Mouse (Mus musculus) MEL (cell line): ENCODE data around the gene Ribc1. TPM values are rescaled to one million over a fixed set of nuclear protein-coding genes. Genes with fewer than 3 reads are reported as not detected.
A peak's percentile ranks its signal among the peaks of the same experiment; 100 is the strongest.

Experiments
- DNase-seq: peaks from one replicate; pipeline ENCODE4 v3.0.0; 2011; ENCODE audit warnings: low read depth, low spot score
- H3K27ac ChIP-seq: 2 replicates; pipeline ENCODE4 v1.5.1; 2012; ENCODE audit warnings: low read depth, mild to moderate bottlenecking, control low read depth, low read length, moderate library complexity; ENCODE audit not compliant: control insufficient read depth
- H3K27me3 ChIP-seq, 2 experiments: fragments of 150-350 bp in 1 of 2; sonication (generic) in 1 of 2; 2 replicates each; pipeline ENCODE4 v1.6.1; 2012; ENCODE audit warnings: low read length in 2 of 2, mild to moderate bottlenecking in 2 of 2, improper control_type of control experiment in 1 of 2, moderate library complexity in 1 of 2; ENCODE audit not compliant: insufficient read depth in 2 of 2, control insufficient read depth in 1 of 2
- H3K36me3 ChIP-seq, 2 experiments: 2 replicates each; pipeline ENCODE4 v1.6.1; 2012 to 2014; ENCODE audit warnings: low read length in 2 of 2, improper control_type of control experiment in 1 of 2, inconsistent platforms in 1 of 2, mild to moderate bottlenecking in 1 of 2; ENCODE audit not compliant: insufficient read depth in 2 of 2, control insufficient read depth in 1 of 2
- H3K4me1 ChIP-seq, 2 experiments: fragments of 150-350 bp in 1 of 2; sonication (generic) in 1 of 2; 2 replicates each; pipeline ENCODE4 v1.6.1; 2012; ENCODE audit warnings: low read length in 2 of 2, improper control_type of control experiment in 1 of 2, mild to moderate bottlenecking in 1 of 2; ENCODE audit not compliant: insufficient read depth in 2 of 2, control insufficient read depth in 1 of 2
- H3K4me3 ChIP-seq, 2 experiments: fragments of 150-350 bp in 1 of 2; sonication (generic) in 1 of 2; 2 replicates each; pipeline ENCODE4 v1.5.1; 2012; ENCODE audit warnings: low read depth in 2 of 2, low read length in 2 of 2, mild to moderate bottlenecking in 2 of 2, moderate library complexity in 2 of 2, control low read depth in 1 of 2, improper control_type of control experiment in 1 of 2; ENCODE audit not compliant: control insufficient read depth in 1 of 2, insufficient read depth in 1 of 2
- H3K79me2 ChIP-seq: 2 replicates; pipeline ENCODE4 v1.6.1; 2012; ENCODE audit warnings: mild to moderate bottlenecking, low read length, moderate library complexity; ENCODE audit not compliant: control insufficient read depth, poor library complexity, insufficient read depth
- H3K9ac ChIP-seq: 2 replicates; pipeline ENCODE4 v1.6.1; 2012; ENCODE audit warnings: low read depth, mild to moderate bottlenecking, control low read depth, low read length, moderate library complexity; ENCODE audit not compliant: control insufficient read depth, poor library complexity, severe bottlenecking
- H3K9me3 ChIP-seq: fragments of 150-350 bp; sonication (generic); replicated peaks from 2 replicates; pipeline ENCODE4 v1.6.1; 2012; ENCODE audit warnings: mild to moderate bottlenecking, low read length, improper control_type of control experiment, moderate library complexity; ENCODE audit not compliant: insufficient read depth
- BHLHE40 ChIP-seq: IDR thresholded peaks from 2 replicates; pipeline ENCODE4 v1.6.1; 2012; ENCODE audit warnings: low read depth, mild to moderate bottlenecking, inconsistent platforms, low read length, improper control_type of control experiment, borderline replicate concordance
- CHD2 ChIP-seq: IDR thresholded peaks from 2 replicates; pipeline ENCODE4 v1.6.1; 2011; ENCODE audit warnings: low read length, improper control_type of control experiment
- CTCF ChIP-seq, 3 experiments: IDR thresholded peaks in 2 of 3; conservative IDR thresholded peaks in 1 of 3; 2 replicates each; pipeline ENCODE4 v1.5.1; 2011 to 2012; ENCODE audit warnings: low read length in 3 of 3, low read depth in 2 of 3, mild to moderate bottlenecking in 2 of 3, improper control_type of control experiment in 1 of 3, inconsistent platforms in 1 of 3, mixed read lengths in 1 of 3, moderate library complexity in 1 of 3; ENCODE audit not compliant: control insufficient read depth in 1 of 3, insufficient read depth in 1 of 3, poor library complexity in 1 of 3, severe bottlenecking in 1 of 3
- E2F4 ChIP-seq: IDR thresholded peaks from 2 replicates; pipeline ENCODE4 v1.6.1; 2011; ENCODE audit warnings: low read depth, low read length, improper control_type of control experiment, borderline replicate concordance
- ELF1 ChIP-seq: IDR thresholded peaks from 2 replicates; pipeline ENCODE4 v1.6.1; 2014; ENCODE audit warnings: low read depth, mild to moderate bottlenecking, inconsistent platforms, low read length, improper control_type of control experiment, moderate library complexity
- ETS1 ChIP-seq: IDR thresholded peaks from 2 replicates; pipeline ENCODE4 v1.6.1; 2012; ENCODE audit warnings: low read depth, mild to moderate bottlenecking, inconsistent platforms, low read length, improper control_type of control experiment, moderate library complexity
- GABPA ChIP-seq: IDR thresholded peaks from 2 replicates; pipeline ENCODE4 v1.6.1; 2012; ENCODE audit warnings: low read depth, mild to moderate bottlenecking, inconsistent platforms, low read length, improper control_type of control experiment, moderate library complexity
- GATA1 ChIP-seq: IDR thresholded peaks from 2 replicates; pipeline ENCODE4 v1.6.1; 2011; ENCODE audit warnings: low read depth, low read length, improper control_type of control experiment
- JUND ChIP-seq: IDR thresholded peaks from 2 replicates; pipeline ENCODE4 v1.6.1; 2011; ENCODE audit warnings: low read depth, mild to moderate bottlenecking, improper control_type of control experiment, low read length
- KAT2A ChIP-seq: conservative IDR thresholded peaks from 2 replicates; pipeline ENCODE4 v1.6.1; 2012; ENCODE audit warnings: low read depth, low read length, improper control_type of control experiment, inconsistent platforms
- MAFK ChIP-seq: IDR thresholded peaks from 2 replicates; pipeline ENCODE4 v1.6.1; 2011; ENCODE audit warnings: low read depth, mild to moderate bottlenecking, low read length, improper control_type of control experiment, borderline replicate concordance
- MAX ChIP-seq: IDR thresholded peaks from 2 replicates; pipeline ENCODE4 v1.6.1; 2011; ENCODE audit warnings: low read length, improper control_type of control experiment
- MAZ ChIP-seq: IDR thresholded peaks from 2 replicates; pipeline ENCODE4 v1.6.1; 2012; ENCODE audit warnings: low read depth, mild to moderate bottlenecking, inconsistent platforms, low read length, improper control_type of control experiment
- MXI1 ChIP-seq: IDR thresholded peaks from 2 replicates; pipeline ENCODE4 v1.6.1; 2011; ENCODE audit warnings: mild to moderate bottlenecking, low read depth, low read length, improper control_type of control experiment
- MYC ChIP-seq: IDR thresholded peaks from 2 replicates; pipeline ENCODE4 v1.6.1; 2011; ENCODE audit warnings: low read depth, mild to moderate bottlenecking, low read length, improper control_type of control experiment, moderate library complexity
- NRF1 ChIP-seq: IDR thresholded peaks from 2 replicates; pipeline ENCODE4 v1.6.1; 2014; ENCODE audit warnings: low read depth, mild to moderate bottlenecking, inconsistent platforms, low read length, improper control_type of control experiment, moderate library complexity; ENCODE audit not compliant: poor library complexity, insufficient read depth, severe bottlenecking
- POLR2A ChIP-seq, 2 experiments: IDR thresholded peaks; 2 replicates each; pipeline ENCODE4 v1.6.1; 2011 to 2012; ENCODE audit warnings: low read length in 2 of 2, mild to moderate bottlenecking in 2 of 2, control low read depth in 1 of 2, improper control_type of control experiment in 1 of 2, low read depth in 1 of 2, moderate library complexity in 1 of 2; ENCODE audit not compliant: control insufficient read depth in 1 of 2, insufficient read depth in 1 of 2, poor library complexity in 1 of 2
- POLR2AphosphoS2 ChIP-seq: IDR thresholded peaks from 2 replicates; pipeline ENCODE4 v1.6.1; 2011; ENCODE audit warnings: low read length, improper control_type of control experiment
- POLR2AphosphoS5 ChIP-seq: IDR thresholded peaks from 2 replicates; pipeline ENCODE4 v1.6.1; 2012; ENCODE audit warnings: low read depth, borderline replicate concordance, mild to moderate bottlenecking, inconsistent platforms, low read length, moderate library complexity, mixed read lengths
- RAD21 ChIP-seq: IDR thresholded peaks from 2 replicates; pipeline ENCODE4 v1.6.1; 2011; ENCODE audit warnings: mild to moderate bottlenecking, low read depth, low read length, improper control_type of control experiment
- RCOR1 ChIP-seq: IDR thresholded peaks from 2 replicates; pipeline ENCODE4 v1.6.1; 2012; ENCODE audit warnings: low read depth, mild to moderate bottlenecking, inconsistent platforms, low read length, improper control_type of control experiment
- SMC3 ChIP-seq: IDR thresholded peaks from 2 replicates; pipeline ENCODE4 v1.6.1; 2011; ENCODE audit warnings: low read depth, low read length, improper control_type of control experiment
- TAL1 ChIP-seq: IDR thresholded peaks from 2 replicates; pipeline ENCODE4 v1.6.1; 2012; ENCODE audit warnings: mild to moderate bottlenecking, inconsistent platforms, low read length, moderate library complexity, mixed read lengths
- TBP ChIP-seq: IDR thresholded peaks from 2 replicates; pipeline ENCODE4 v1.8.0; 2011; ENCODE audit warnings: low read depth, low read length, improper control_type of control experiment
- TCF12 ChIP-seq: IDR thresholded peaks from 2 replicates; pipeline ENCODE4 v1.6.1; 2014; ENCODE audit warnings: low read depth, mild to moderate bottlenecking, inconsistent platforms, low read length, improper control_type of control experiment, moderate library complexity
- USF2 ChIP-seq, 2 experiments: IDR thresholded peaks; 2 replicates each; pipeline ENCODE4 v1.6.1; 2011 to 2012; ENCODE audit warnings: improper control_type of control experiment in 2 of 2, low read length in 2 of 2, borderline replicate concordance in 1 of 2, inconsistent platforms in 1 of 2, low read depth in 1 of 2, mild to moderate bottlenecking in 1 of 2; ENCODE audit not compliant: insufficient read depth in 1 of 2
- ZKSCAN1 ChIP-seq: IDR thresholded peaks from 2 replicates; pipeline ENCODE4 v1.6.1; 2012; ENCODE audit warnings: low read depth, mild to moderate bottlenecking, inconsistent platforms, low read length, improper control_type of control experiment, moderate library complexity
- ZMIZ1 ChIP-seq: IDR thresholded peaks from 2 replicates; pipeline ENCODE4 v1.6.1; 2012; ENCODE audit warnings: low read depth, mild to moderate bottlenecking, inconsistent platforms, low read length, improper control_type of control experiment, moderate library complexity
- ZNF384 ChIP-seq: IDR thresholded peaks from 2 replicates; pipeline ENCODE4 v1.6.1; 2012; ENCODE audit warnings: low read depth, mild to moderate bottlenecking, inconsistent platforms, low read length, improper control_type of control experiment
- polyA plus RNA-seq, 2 experiments: library from polyadenylated mRNA; stranded (reverse) in 1 of 2; unstranded in 1 of 2; fragments of >175 nt in 1 of 2; fragments of >200 nt in 1 of 2; gene quantifications; 2 replicates each; pipeline versions ENCODE4 v1.2.1 to v1.2.4; 2012; ENCODE audit warnings: low replicate concordance in 2 of 2, low read depth in 1 of 2; ENCODE audit not compliant: insufficient read length in 2 of 2, insufficient read depth in 1 of 2, missing spikeins in 1 of 2
- total RNA-seq: library from RNA; depleted of rRNA; stranded (reverse); fragments of 300-350 nt; gene quantifications from 2 replicates; pipeline ENCODE4 v1.2.3, GENCODE M21; 2012

The Ribc1 gene
- total and polyA plus RNA-seq, 3 experiments = 5.3 to 9.8 TPM; not detected in 1

DNA sequence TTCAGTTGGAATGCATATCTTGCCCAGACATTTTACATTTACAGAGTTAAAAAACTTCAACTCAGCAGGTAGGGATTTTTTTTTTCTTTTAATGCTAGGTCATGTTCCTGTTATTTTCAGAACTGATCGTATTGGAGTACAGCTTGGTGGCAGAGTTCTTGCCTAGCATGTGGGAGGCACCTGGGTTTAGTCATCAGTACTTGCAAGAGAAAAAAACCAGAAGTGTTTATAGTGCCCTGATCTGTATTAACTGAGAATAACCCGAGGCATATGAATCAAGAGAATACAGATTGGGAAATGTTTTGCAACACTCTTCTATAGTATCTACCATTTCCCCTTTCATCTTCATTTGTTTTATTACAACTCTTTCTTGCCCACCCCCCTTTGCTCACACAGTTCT lies 13.2 kb downstream of the Ribc1 start:
- Histone ChIP-seq H3K9me3 (no peaks in the 10 kb centered on the region), H3K27me3 (no peaks in the 10 kb centered on the region)

DNA sequence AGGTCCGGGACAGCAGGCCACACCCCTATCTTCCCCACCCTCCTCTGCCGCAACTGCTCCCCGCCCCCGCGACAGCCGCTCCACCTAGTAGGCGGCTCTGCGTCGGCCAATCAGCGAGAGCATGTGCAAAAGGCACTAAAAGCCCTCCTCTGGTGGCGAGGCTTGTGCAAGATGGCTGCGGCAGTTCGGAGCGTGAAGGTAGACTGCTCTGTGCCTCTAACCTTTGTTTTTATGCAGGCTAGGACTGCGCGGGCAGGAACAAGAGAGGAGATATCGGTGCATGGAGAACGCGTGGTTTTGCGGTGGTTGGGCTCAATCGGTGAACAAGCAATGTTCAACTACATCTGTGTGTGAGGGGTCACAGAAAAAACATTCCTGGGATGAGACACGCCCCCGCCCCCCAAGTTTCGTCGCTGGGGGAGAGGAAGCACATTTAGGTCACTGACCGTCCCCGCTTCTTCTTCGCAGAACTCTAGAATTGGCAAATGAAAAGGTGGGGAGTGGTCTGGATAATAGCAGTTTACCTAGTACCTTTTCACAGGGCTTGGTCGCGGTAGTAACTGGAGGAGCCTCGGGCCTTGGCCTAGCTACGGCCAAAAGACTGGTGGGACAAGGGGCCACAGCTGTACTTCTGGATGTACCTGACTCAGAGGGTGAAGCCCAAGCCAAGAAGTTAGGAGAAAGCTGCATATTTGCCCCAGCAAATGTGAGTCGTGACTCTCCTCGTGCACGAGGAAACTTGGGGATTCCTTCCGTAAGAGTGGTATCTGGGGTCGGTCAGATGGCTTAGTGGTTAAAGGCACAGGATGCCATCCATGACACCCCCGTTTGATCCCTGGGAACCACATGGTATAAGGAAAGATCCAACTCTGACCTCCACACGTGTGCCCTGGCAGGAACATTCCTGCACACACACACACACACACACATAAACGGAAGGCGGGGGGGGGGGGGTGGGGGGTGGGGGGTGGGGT lies 14.1 kb downstream of the Ribc1 start, which contains the start of gene Hsd17b10:
TSS of gene Hsd17b10 (plus strand) at position 109 of the 974 bp plus-strand sequence.
- H3K79me2 ChIP-seq = no peaks in the 10 kb centered on the region; the same call in 1 of the 2 replicates
- H3K9me3 ChIP-seq = no peaks in the 10 kb centered on the region
- peak within 1 kb of the TSS; percentile 70 for H3K9ac ChIP-seq
- H3K27me3 ChIP-seq = peaks cover 0 to under 1% of the 10 kb centered on the region in 2 experiments; a peak in 1 of 4 replicates
- peak within 1 kb of the TSS; percentile 69 to 93 for H3K4me3 ChIP-seq
- DNase-seq = peak; percentile 95
- peaks cover 0 to 5% of the 10 kb centered on the region in 2 experiments; a peak in 3 of 4 replicates for H3K4me1 ChIP-seq
- H3K36me3 ChIP-seq = peaks cover 0 to 10% of the 10 kb centered on the region in 2 experiments; a peak in 2 of 4 replicates
- H3K27ac ChIP-seq = peak within 1 kb of the TSS; percentile 41
- TF ChIP-seq GABPA (0 out of 2 replicates have a peak, but pooled peaks have one; percentile 34), GATA1 (no peak), TAL1 (no peak), USF2 (IDR thresholded peaks at IDR 0.05; ENCODE audit: borderline replicate concordance in 1 of 2, insufficient read depth in 1 of 2, low read depth in 1 of 2, low read length in 2 of 2) (no peak), RAD21 (no peak), POLR2AphosphoS5 (no peak), NRF1 (peak; percentile 59; the same call in 1 of the 2 replicates), TBP (peak; percentile 83), JUND (no peak), E2F4 (no peak), ELF1 (peak; percentile 44; the same call in 1 of the 2 replicates), POLR2A (IDR thresholded peaks at IDR 0.05; ENCODE audit: control insufficient read depth in 1 of 2, insufficient read depth in 1 of 2, low read depth in 1 of 2, low read length in 2 of 2, poor library complexity in 1 of 2) (peak; percentile 76 to 90), RCOR1 (peak; percentile 53; the same call in 1 of the 2 replicates), SMC3 (no peak), ETS1 (0 out of 2 replicates have a peak, but pooled peaks have one; percentile 36), CTCF (IDR thresholded peaks at IDR 0.05 in 2 of 3, conservative IDR thresholded peaks at IDR 0.05 in 1 of 3; ENCODE audit: control insufficient read depth in 1 of 3, insufficient read depth in 1 of 3, low read depth in 2 of 3, low read length in 3 of 3, poor library complexity in 1 of 3, severe bottlenecking in 1 of 3) (no peak), ZKSCAN1 (no peak), KAT2A (0 out of 2 replicates have a peak, but pooled peaks have one; percentile 27), CHD2 (no peak), MAFK (no peak), POLR2AphosphoS2 (peak; percentile 81; the same call in 1 of the 2 replicates), ZMIZ1 (peak; percentile 86), MAX (peak; percentile 87), MXI1 (peak; percentile 74), TCF12 (peak; percentile 76), BHLHE40 (no peak), MAZ (peak; percentile 81), MYC (peak; percentile 57; the same call in 1 of the 2 replicates)

More for the DNA sequence above, 13.2 kb downstream of the Ribc1 start:
- Histone ChIP-seq H3K9ac (peak overlapping the region; percentile 35; the same call in 1 of the 2 replicates), H3K27ac (no peak overlapping the region), H3K4me1 (peaks cover 3 to 5% of the 10 kb centered on the region in 2 experiments), H3K4me3 (peak overlapping the region; percentile 12 to 18; a peak in 2 of 4 replicates), H3K79me2 (no peaks in the 10 kb centered on the region; the same call in 1 of the 2 replicates), H3K36me3 (peaks cover 0 to 14% of the 10 kb centered on the region in 2 experiments; a peak in 2 of 4 replicates)
- peak; percentile 58 for DNase-seq
- TF ChIP-seq ZNF384 (peak; percentile 56; the same call in 1 of the 2 replicates), CHD2 (no peak)
